Mouse (Mus musculus) C2C12 (cell line): ENCODE data around the gene Bora.

Experiments used
- CEBPB ChIP-seq: IDR thresholded peaks from one replicate; pipeline ENCODE4 v1.6.1; 2011; ENCODE audit warnings: low read depth, mild to moderate bottlenecking, control low read depth, moderate library complexity
- CTCF ChIP-seq: IDR thresholded peaks from one replicate; pipeline ENCODE4 v1.5.1; 2011; ENCODE audit not compliant: control insufficient read depth, insufficient read depth, insufficient read length
- FOSL1 ChIP-seq: IDR thresholded peaks from one replicate; pipeline ENCODE4 v1.8.0; 2011; ENCODE audit warnings: mild to moderate bottlenecking, low read length; ENCODE audit not compliant: poor library complexity, insufficient read depth, severe bottlenecking
- MAX ChIP-seq: IDR thresholded peaks from one replicate; pipeline ENCODE4 v1.6.1; 2011; ENCODE audit warnings: mild to moderate bottlenecking, control low read depth
- MYOD1 ChIP-seq: IDR thresholded peaks from one replicate; pipeline ENCODE4 v1.6.1; 2011; ENCODE audit warnings: low read depth; ENCODE audit not compliant: control insufficient read depth, insufficient read length
- MYOG ChIP-seq: IDR thresholded peaks from one replicate; pipeline ENCODE4 v1.6.1; 2011; ENCODE audit not compliant: control insufficient read depth, insufficient read length; ENCODE audit errors: extremely low read depth
- USF1 ChIP-seq: IDR thresholded peaks from one replicate; pipeline ENCODE4 v1.6.1; 2011; ENCODE audit warnings: low read depth, mild to moderate bottlenecking, control low read depth, moderate library complexity

DNA sequence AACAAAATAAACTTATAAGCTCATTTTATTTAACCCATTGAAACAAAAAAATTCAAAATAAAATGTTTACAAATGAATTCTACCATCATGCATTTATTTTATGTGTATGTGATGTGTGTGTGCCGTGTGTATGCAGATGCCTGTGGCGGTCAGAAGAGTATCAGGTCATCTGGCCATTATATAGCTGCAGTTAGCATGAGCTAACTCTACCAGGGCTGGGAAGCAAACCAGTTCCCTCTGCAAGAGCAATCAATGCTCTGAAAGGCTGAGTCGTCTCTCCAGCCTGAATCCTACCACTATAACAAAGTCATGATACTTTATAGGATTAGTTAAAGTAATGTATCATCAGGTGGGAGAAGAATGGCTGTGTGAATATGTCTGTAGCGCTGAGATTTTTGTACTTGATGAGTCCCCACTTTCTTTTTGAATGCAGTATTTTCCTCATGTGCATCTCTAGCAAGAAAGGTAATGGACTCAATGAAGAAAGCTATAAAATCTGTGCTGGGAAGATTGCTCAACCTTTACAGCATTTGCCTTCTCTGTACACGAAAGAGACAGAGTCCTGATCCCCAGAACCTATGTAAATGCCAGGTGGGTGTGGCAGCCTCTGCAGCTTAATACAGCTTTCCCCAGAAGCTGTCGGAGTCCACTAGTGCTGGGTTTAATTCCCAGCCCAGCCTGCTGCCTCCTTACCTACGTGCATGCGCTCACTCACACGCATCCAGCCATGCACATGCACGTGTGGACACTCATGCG is 75.7 kb downstream of the Bora start:
- TF ChIP-seq CTCF: no peak
- TF ChIP-seq CEBPB: no peak
- no peak for TF ChIP-seq MYOG
- TF ChIP-seq USF1: no peak
- TF ChIP-seq FOSL1: no peak
- no peak for TF ChIP-seq MAX
- no peak for TF ChIP-seq MYOD1
